Mouse (Mus musculus) testis, postnatal 14 days (tissue): Measurements from ENCODE around the gene Ap1g1.

Source experiments
- DNase-seq: peaks from one replicate; pipeline ENCODE4 v3.0.0; 2021; ENCODE audit warnings: low spot score

The Ap1g1 gene

GRCm38 (mm10) chr8:109790938-109791337, 12.6 kb downstream of the Ap1g1 start:
- DNase-seq = no peak

DNA sequence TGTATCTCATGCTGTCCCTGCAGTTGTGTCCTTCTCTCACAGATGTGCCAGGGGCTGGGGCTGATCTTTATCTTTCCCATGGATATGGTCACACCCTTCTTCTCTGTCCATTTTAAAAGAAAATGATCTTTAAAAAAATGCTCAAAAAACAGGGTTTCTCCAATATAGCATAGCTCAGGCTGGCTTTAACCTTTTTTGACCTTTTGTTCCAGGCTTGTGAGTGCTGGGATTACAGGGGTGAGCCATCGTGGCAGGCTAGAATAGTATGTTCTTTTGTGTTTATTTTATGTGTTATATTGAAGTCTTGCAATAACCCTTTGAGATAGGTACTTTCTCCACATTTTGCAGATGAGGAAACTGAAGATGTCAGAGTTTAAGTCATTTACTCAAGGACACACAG, 16.8 kb downstream of the Ap1g1 start:
- no peak for DNase-seq

DNA sequence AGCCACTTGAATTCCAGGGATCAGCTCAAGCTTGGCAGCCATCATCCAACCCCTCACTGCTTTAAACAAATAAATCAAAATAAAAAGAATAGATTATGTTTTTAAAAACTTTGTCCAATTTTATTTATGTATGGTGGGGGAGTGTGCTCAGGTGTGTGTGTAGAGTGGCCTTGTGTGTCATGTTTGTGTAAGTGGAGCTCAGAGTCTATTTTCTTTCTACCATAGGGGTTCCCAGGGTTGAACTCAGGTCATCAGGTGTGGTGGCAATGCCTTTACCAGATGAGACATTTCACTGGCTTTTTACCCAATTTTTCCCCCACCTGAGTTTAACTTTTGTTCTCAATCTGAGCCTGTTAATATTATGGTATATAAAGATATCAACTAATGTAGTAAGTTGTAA, 20.4 kb downstream of the Ap1g1 start:
- no peak for DNase-seq

- no peak for DNase-seq
These were observed 20.9 kb downstream of the Ap1g1 start for GRCm38 (mm10) chr8:109799245-109799644.

GRCm38 (mm10) chr8:109800325-109800724, 22.0 kb downstream of the Ap1g1 start:
- DNase-seq = no peak

DNA sequence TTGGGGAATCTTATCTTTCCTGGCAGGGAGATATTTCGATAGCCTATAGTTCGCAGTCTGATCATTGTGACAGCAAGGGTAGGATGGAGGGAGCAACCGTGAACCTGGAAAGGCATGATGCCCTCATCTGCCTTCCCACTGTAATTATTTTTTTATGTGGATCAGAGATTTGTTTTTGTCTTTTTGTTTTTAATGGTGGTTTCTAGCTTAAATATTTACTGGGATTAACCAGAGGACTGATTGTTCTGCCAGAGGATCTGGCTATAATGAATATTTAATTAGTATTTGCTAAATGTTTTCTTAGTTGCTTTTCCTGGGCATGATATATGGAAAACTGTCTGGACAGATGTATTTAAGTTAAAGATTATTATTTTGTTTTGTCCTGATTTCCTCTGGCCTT, 24.9 kb downstream of the Ap1g1 start:
- DNase-seq = no peak

GRCm38 (mm10) chr8:109803801-109804200, 25.4 kb downstream of the Ap1g1 start:
- no peak for DNase-seq

DNA sequence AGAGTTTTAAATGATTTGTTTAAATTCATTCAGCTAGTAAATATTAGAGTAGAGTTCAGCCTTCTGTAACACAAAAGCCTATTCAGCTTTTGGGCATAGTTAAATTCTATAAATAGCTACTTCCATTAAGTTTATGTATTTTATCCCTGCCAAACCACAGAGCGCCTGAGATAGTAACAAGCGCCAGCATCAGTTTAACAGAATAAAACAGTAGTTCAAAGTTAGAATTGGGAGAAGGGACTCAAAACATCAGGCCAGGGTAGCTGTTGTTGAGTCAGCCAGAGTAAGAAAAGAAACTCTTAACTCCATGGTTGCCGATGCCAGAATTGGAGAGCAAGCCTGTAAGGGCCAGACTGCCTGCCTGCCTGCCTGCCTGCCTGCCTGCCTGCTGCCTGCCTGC, 28.2 kb downstream of the Ap1g1 start:
- DNase-seq = no peak

GRCm38 (mm10) chr8:109807401-109808119, 29.2 kb downstream of the Ap1g1 start:
- no peak for DNase-seq

GRCm38 (mm10) chr8:109808120-109808447, 29.7 kb downstream of the Ap1g1 start:
- no peak for DNase-seq

DNA sequence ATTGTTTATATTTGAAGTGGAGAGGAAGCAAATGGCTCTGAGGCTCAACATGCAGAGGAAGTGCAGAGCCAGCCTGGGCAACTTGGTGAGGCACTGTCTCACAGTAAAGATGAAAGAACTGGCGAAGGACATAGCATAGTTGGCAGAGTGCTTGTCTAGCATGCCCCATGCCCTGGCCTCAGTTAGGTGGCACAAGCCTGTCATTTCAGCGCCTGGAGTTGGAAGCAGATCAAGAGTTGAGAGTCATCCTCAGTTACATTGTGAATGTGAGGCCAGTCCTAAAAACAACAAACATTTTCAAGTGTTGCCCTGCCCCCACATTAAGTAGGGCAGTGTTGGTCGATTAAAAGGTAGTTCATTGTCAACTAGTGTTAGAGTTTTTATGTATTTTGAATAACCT, 32.1 kb downstream of the Ap1g1 start:
- DNase-seq = no peak

- no peak for DNase-seq
These were observed 36.9 kb downstream of the Ap1g1 start for GRCm38 (mm10) chr8:109815268-109815667.

- no peak for DNase-seq
These were observed 39.6 kb downstream of the Ap1g1 start for GRCm38 (mm10) chr8:109817933-109818332.

- DNase-seq = no peak
These were observed 45.2 kb downstream of the Ap1g1 start for GRCm38 (mm10) chr8:109823561-109823960.

DNA sequence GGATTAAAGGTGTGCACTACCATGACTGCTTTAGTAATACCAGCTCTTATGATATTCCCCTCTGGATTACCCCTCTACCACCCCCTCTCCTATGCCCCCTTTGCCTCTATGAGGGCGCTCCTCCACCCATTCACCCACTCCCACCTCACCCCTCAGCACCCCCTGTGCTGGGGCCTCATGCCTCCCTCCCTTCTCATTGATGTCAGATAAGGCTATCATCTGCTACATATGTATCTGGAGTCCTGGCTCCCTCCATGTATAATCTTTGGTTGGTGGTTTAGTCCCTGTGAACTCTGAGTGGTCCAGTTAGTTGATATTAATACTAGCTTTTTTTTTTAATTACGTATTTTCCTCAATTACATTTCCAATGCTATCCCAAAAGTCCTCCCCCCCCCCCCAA, 61.5 kb downstream of the Ap1g1 start:
- no peak for DNase-seq

DNA sequence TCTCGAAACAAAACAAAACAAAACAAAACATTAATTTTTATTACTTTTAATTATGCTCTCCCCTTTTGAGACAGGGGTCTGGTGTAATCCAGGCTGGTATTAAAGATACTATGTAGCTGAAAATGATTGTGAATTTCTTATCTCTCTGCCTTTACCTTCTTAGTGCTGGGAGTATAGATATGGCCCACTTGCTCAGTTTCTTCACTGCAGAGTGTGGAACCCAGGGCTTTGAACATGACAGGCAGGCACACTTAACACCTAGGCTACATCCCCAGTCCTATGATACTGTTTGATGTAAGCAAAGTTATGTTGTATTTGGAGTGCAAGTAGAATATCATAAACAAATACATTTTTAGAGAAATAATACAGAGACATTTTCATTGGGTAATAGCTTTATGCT, 64.1 kb downstream of the Ap1g1 start:
- DNase-seq = no peak

DNA sequence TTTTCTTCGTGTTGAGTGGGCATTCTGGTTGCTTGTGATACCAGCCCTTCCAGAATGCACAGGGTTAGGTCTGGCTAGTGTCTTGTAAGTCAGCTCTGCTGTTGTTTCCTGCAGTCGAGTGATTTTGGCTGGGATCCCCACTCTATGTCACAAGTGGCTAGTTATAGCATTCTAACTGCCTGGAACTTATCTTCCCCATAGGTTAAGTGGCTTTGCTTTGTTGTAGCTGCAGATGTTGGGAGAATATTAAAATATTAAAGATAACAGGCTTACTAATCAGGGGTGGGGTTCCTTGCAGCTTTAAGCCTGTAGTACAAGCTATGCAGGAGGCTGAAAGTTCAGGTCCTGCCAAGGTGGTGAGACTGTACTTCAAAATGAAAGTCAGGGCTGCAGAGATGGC, 69.5 kb downstream of the Ap1g1 start:
- DNase-seq = no peak

DNA sequence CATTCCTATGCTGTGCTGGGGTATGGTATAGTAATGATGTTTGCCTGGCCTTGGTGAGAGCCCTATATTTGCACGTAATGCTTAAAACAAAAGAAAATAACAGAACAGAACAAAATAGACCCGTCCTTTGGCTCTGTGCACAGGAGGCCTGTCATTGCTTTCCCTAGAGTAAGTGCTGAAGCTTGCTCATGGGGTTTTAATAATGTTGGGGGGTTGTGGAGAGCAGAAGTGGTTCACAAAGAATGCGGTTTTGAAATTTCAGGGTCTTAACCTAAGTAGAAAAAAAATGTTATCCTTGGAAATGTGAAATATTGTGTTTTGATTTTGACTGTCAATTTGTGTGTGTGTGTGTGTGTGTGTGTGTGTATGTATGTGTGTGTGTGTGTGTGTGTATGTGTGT, 70.6 kb downstream of the Ap1g1 start:
- no peak for DNase-seq

- no peak for DNase-seq
These were observed 75.1 kb downstream of the Ap1g1 start for GRCm38 (mm10) chr8:109853423-109853822.

GRCm38 (mm10) chr8:109854522-109854921, 76.2 kb downstream of the Ap1g1 start:
- no peak for DNase-seq

DNA sequence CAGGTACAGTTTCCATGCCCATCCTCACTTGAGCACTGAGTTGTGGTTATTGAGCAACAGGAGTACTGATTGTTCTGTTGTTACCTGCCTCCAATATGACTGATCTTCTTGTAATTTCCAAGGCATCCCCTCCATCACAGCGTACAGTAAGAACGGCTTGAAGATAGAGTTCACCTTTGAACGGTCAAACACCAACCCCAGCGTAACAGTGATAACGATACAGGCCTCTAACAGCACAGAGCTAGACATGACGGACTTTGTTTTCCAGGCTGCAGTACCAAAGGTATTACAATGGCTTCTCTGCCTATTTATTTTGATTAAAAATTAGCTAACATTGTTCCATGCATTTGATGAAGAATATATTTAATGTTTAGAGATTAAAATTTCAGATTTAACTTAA, 77.1 kb downstream of the Ap1g1 start:
- no peak for DNase-seq

DNA sequence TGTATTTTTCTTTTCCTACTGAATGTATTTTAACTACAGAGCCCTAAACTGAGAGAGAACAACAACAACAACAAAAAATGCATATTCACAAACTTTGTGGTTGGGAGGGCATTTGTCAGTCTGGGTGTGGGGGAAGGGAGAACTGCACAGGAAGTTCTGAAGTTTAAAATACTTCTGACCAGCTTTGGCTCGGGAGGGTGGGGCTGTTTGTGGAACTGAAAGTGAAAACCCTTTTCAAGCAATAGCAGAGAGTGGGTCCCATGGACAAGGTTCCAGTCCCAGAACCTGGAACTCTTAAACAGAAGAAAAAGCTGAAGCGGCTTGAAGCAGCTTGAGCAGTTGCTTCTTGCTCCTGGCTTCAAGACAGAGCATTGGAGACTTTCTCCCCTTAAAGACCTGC, 85.0 kb downstream of the Ap1g1 start:
- DNase-seq = no peak

DNA sequence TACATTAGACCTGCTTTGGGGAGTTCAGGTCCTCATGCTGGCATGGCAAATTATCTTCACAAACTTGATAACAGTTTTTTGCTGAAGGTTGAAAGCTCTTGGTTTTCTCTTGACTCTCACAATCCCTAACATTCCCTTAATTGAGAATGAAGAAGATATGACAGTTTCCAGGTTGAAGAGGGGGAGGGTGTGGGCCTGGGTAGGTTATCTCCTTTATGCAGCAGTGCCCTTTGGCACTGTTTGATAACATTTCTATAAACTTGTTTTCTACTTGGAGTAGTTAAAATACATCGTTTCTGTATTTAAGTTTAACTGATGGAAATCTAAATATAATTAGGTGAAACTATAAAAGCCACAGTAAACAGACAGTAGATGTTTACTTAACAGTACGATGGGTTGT, 86.4 kb downstream of the Ap1g1 start:
- DNase-seq = no peak

- no peak for DNase-seq
These were observed 87.2 kb downstream of the Ap1g1 start for GRCm38 (mm10) chr8:109865536-109865935.

- DNase-seq = no peak
These were observed 88.3 kb downstream of the Ap1g1 start for GRCm38 (mm10) chr8:109866690-109867089.
